Mouse (Mus musculus) C2C12 (cell line): ENCODE results near the gene Mrtfa.
A peak's percentile ranks its signal among the peaks of the same experiment; 100 is the strongest.

ENCODE experiments used
- CEBPB ChIP-seq: IDR thresholded peaks from one replicate; pipeline ENCODE4 v1.6.1; 2011; ENCODE audit warnings: low read depth, mild to moderate bottlenecking, control low read depth, moderate library complexity
- CTCF ChIP-seq: IDR thresholded peaks from one replicate; pipeline ENCODE4 v1.5.1; 2011; ENCODE audit not compliant: control insufficient read depth, insufficient read depth, insufficient read length
- FOSL1 ChIP-seq: IDR thresholded peaks from one replicate; pipeline ENCODE4 v1.8.0; 2011; ENCODE audit warnings: mild to moderate bottlenecking, low read length; ENCODE audit not compliant: poor library complexity, insufficient read depth, severe bottlenecking
- MAX ChIP-seq: IDR thresholded peaks from one replicate; pipeline ENCODE4 v1.6.1; 2011; ENCODE audit warnings: mild to moderate bottlenecking, control low read depth
- MYOD1 ChIP-seq: IDR thresholded peaks from one replicate; pipeline ENCODE4 v1.6.1; 2011; ENCODE audit warnings: low read depth; ENCODE audit not compliant: control insufficient read depth, insufficient read length
- USF1 ChIP-seq: IDR thresholded peaks from one replicate; pipeline ENCODE4 v1.6.1; 2011; ENCODE audit warnings: low read depth, mild to moderate bottlenecking, control low read depth, moderate library complexity

DNA sequence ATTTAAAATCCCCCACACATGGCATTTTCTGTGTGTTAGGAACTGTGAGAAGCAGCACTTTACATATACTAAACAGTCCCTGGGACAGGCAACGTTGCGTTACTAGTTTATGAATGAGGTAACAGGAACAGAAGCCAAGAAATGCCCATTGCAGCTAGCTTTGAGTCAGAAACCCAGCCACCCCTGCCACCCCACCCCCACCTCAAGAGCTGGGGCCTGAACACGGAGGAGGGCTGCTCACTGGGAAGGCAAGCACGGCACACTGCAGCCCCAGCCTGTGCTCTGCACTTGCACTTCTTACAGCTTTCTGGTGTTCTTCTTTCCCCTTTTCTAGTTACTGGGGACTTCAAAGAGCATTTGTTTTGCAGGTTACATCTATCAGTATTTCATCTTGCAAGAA, 93.1 kb downstream of the Mrtfa start:
- no peak for TF ChIP-seq CTCF
- TF ChIP-seq MAX = no peak
- TF ChIP-seq MYOD1 = no peak
- TF ChIP-seq USF1 = no peak
- peak; percentile 9 for TF ChIP-seq CEBPB
- TF ChIP-seq FOSL1 = no peak
